Mouse (Mus musculus): ENCODE measurements around the gene Lamc3.

DNA sequence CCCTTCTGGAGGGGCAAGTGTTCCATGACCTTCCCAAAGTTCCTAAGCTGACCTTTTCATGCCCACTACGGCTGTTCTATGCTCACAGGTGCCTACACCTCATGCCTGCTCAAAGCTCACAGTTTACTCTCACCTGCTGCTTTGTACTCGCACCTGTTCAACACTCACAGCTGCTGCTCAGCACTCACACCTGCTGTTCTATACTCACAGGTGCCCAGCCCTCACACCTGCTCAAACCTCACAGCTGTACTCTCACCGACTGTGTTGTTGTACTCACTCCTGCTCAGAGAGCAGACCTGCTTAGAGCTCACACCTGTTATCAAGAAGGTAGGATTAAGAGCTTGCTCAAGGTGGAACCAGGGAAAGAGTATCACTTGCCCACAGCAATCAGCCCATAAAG is 16.4 kb upstream of the Lamc3 start:
- TF ChIP-seq POLR2A (IDR thresholded peaks at IDR 0.05; ENCODE audit: borderline replicate concordance, control insufficient read depth, low read depth, low read length) = no peak
- no peak for TF ChIP-seq CTCF (IDR thresholded peaks at IDR 0.05; ENCODE audit: control insufficient read depth, insufficient read depth, low read length)
